Mouse (Mus musculus) myocyte (in vitro differentiated cells): ENCODE results near the gene Prg2. TPM values are rescaled to one million over a fixed set of nuclear protein-coding genes. Genes with fewer than 3 reads are reported as not detected.

ENCODE experiments used
- H3K27me3 ChIP-seq: one replicate; pipeline ENCODE4 v1.6.1; 2011; ENCODE audit not compliant: control insufficient read depth, insufficient read depth, insufficient read length
- H3K36me3 ChIP-seq: one replicate; pipeline ENCODE4 v1.6.1; 2011; ENCODE audit not compliant: control insufficient read depth, insufficient read depth
- H3K4me2 ChIP-seq: one replicate; pipeline ENCODE4 v1.6.1; 2011; ENCODE audit warnings: low read depth, control low read depth
- H3K4me3 ChIP-seq: one replicate; pipeline ENCODE4 v1.5.1; 2011; ENCODE audit warnings: mild to moderate bottlenecking, control low read depth, moderate library complexity
- H3K79me2 ChIP-seq: one replicate; pipeline ENCODE4 v1.6.1; 2011; ENCODE audit not compliant: control insufficient read depth, insufficient read depth
- H3ac ChIP-seq: one replicate; pipeline ENCODE4 v1.6.1; 2011; ENCODE audit not compliant: control insufficient read depth, insufficient read length
- CEBPB ChIP-seq: IDR thresholded peaks from 2 replicates; pipeline ENCODE4 v1.6.1; 2011; ENCODE audit warnings: mild to moderate bottlenecking, moderate library complexity; ENCODE audit not compliant: poor library complexity, insufficient read depth, severe bottlenecking
- E2F4 ChIP-seq: IDR thresholded peaks from one replicate; pipeline ENCODE4 v1.6.1; 2011; ENCODE audit warnings: mild to moderate bottlenecking, control low read depth, moderate library complexity; ENCODE audit not compliant: insufficient read depth
- MAX ChIP-seq: IDR thresholded peaks from one replicate; pipeline ENCODE4 v1.6.1; 2011; ENCODE audit warnings: low read depth, mild to moderate bottlenecking, control low read depth
- MYOD1 ChIP-seq, 3 experiments: IDR thresholded peaks; one replicate each; pipeline ENCODE4 v1.6.1; 2011; ENCODE audit warnings: control low read depth in 2 of 3, low read depth in 2 of 3, mild to moderate bottlenecking in 2 of 3, moderate library complexity in 1 of 3; ENCODE audit not compliant: insufficient read length in 2 of 3, control insufficient read depth in 1 of 3
- MYOG ChIP-seq, 3 experiments: IDR thresholded peaks; one replicate each; pipeline ENCODE4 v1.6.1; 2011; ENCODE audit warnings: control low read depth in 2 of 3, low read depth in 2 of 3, mild to moderate bottlenecking in 2 of 3; ENCODE audit not compliant: insufficient read length in 2 of 3, control insufficient read depth in 1 of 3, insufficient read depth in 1 of 3
- POLR2A ChIP-seq: IDR thresholded peaks from one replicate; pipeline ENCODE4 v1.6.1; 2011; ENCODE audit warnings: low read depth, mild to moderate bottlenecking, control low read depth, moderate library complexity; ENCODE audit not compliant: insufficient read length
- POLR2AphosphoS2 ChIP-seq: IDR thresholded peaks from one replicate; pipeline ENCODE4 v1.6.1; 2011; ENCODE audit warnings: low read depth, control low read depth; ENCODE audit not compliant: insufficient read length
- REST ChIP-seq: IDR thresholded peaks from one replicate; pipeline ENCODE4 v1.6.1; 2011; ENCODE audit warnings: mild to moderate bottlenecking, control low read depth, moderate library complexity; ENCODE audit not compliant: insufficient read depth, insufficient read length
- SRF ChIP-seq: IDR thresholded peaks from one replicate; pipeline ENCODE4 v1.6.1; 2011; ENCODE audit warnings: low read depth; ENCODE audit not compliant: control insufficient read depth, insufficient read length
- TCF12 ChIP-seq: IDR thresholded peaks from one replicate; pipeline ENCODE4 v1.6.1; 2011; ENCODE audit warnings: mild to moderate bottlenecking, control low read depth; ENCODE audit not compliant: poor library complexity, insufficient read depth, severe bottlenecking
- TCF3 ChIP-seq: IDR thresholded peaks from one replicate; pipeline ENCODE4 v1.6.1; 2011; ENCODE audit warnings: low read depth, control low read depth; ENCODE audit not compliant: insufficient read length
- USF1 ChIP-seq: IDR thresholded peaks from one replicate; pipeline ENCODE4 v1.6.1; 2011; ENCODE audit warnings: low read depth, mild to moderate bottlenecking, control low read depth, moderate library complexity
- polyA plus RNA-seq: library from polyadenylated mRNA; unstranded; fragments of >200 nt; fragmentation: generic; extraction: Trizol; gene quantifications from one replicate; pipeline ENCODE4 v1.2.1, GENCODE M21; 2012; ENCODE audit warnings: missing spikeins

The Prg2 gene
- polyA plus RNA-seq, 1 experiment: not detected

GRCm38 (mm10) chr2:84948721-84949120, 31.5 kb upstream of the Prg2 start:
- no peaks in the 10 kb centered on the region for H3K36me3 ChIP-seq
- TF ChIP-seq TCF12 (no peak), E2F4 (no peak), POLR2AphosphoS2 (no peak), MYOD1 (IDR thresholded peaks at IDR 0.05; ENCODE audit: control insufficient read depth in 1 of 3, insufficient read length in 2 of 3, low read depth in 2 of 3) (no peak)
- no peak overlapping the region for H3ac ChIP-seq
- no peaks in the 10 kb centered on the region for H3K27me3 ChIP-seq
- no peaks in the 10 kb centered on the region for H3K79me2 ChIP-seq
- no peak overlapping the region for H3K4me2 ChIP-seq
- no peak overlapping the region for H3K4me3 ChIP-seq

DNA sequence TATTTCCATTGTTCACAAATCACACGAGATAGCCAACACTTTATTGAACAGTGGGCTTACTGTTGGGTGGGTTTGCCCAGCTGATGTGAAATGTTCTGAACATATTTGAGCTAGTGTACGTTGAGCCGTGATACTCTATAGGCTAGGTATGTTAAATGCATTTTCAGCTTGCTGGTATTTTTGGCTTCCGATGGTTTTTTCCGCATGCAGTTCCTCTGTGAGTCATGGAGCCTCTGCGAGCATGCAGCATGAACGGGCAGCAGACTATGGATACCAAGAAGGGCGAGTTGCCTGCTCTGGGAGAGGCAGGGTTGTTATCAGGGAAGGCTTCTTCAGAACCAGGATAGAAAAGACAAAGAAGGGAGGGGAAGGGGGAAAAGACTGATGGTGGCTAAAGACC, 29.2 kb upstream of the Prg2 start:
- H3ac ChIP-seq: no peak overlapping the region
- no peaks in the 10 kb centered on the region for H3K36me3 ChIP-seq
- no peak overlapping the region for H3K4me3 ChIP-seq
- H3K79me2 ChIP-seq: no peaks in the 10 kb centered on the region
- H3K4me2 ChIP-seq: no peak overlapping the region
- no peak for TF ChIP-seq SRF
- no peak for TF ChIP-seq E2F4
- TF ChIP-seq MYOG (IDR thresholded peaks at IDR 0.05; ENCODE audit: control insufficient read depth in 1 of 3, insufficient read depth in 1 of 3, insufficient read length in 2 of 3, low read depth in 2 of 3): no peak
- TF ChIP-seq TCF12: no peak
- TF ChIP-seq POLR2AphosphoS2: no peak
- no peak for TF ChIP-seq TCF3
- no peak for TF ChIP-seq REST
- TF ChIP-seq POLR2A: no peak
- no peak for TF ChIP-seq MAX
- TF ChIP-seq USF1: no peak
- TF ChIP-seq CEBPB: no peak
- TF ChIP-seq MYOD1 (IDR thresholded peaks at IDR 0.05; ENCODE audit: control insufficient read depth in 1 of 3, insufficient read length in 2 of 3, low read depth in 2 of 3): no peak
- H3K27me3 ChIP-seq: no peaks in the 10 kb centered on the region

GRCm38 (mm10) chr2:84952251-84952650, 28.0 kb upstream of the Prg2 start:
- no peak overlapping the region for H3K4me2 ChIP-seq
- H3ac ChIP-seq: no peak overlapping the region
- H3K4me3 ChIP-seq: no peak overlapping the region
- H3K36me3 ChIP-seq: no peaks in the 10 kb centered on the region
- H3K79me2 ChIP-seq: no peaks in the 10 kb centered on the region
- no peaks in the 10 kb centered on the region for H3K27me3 ChIP-seq
- no peak for TF ChIP-seq TCF12
- no peak for TF ChIP-seq MAX
- no peak for TF ChIP-seq POLR2A
- no peak for TF ChIP-seq REST
- TF ChIP-seq USF1: no peak
- TF ChIP-seq MYOD1 (IDR thresholded peaks at IDR 0.05; ENCODE audit: control insufficient read depth in 1 of 3, insufficient read length in 2 of 3, low read depth in 2 of 3): no peak
- no peak for TF ChIP-seq MYOG (IDR thresholded peaks at IDR 0.05; ENCODE audit: control insufficient read depth in 1 of 3, insufficient read depth in 1 of 3, insufficient read length in 2 of 3, low read depth in 2 of 3)

GRCm38 (mm10) chr2:84952693-84953092, 27.6 kb upstream of the Prg2 start:
- no peak for TF ChIP-seq MYOG (IDR thresholded peaks at IDR 0.05; ENCODE audit: control insufficient read depth in 1 of 3, insufficient read depth in 1 of 3, insufficient read length in 2 of 3, low read depth in 2 of 3)
- TF ChIP-seq CEBPB: no peak
- TF ChIP-seq POLR2AphosphoS2: no peak
- no peak for TF ChIP-seq MYOD1 (IDR thresholded peaks at IDR 0.05; ENCODE audit: control insufficient read depth in 1 of 3, insufficient read length in 2 of 3, low read depth in 2 of 3)
- no peak for TF ChIP-seq E2F4
- TF ChIP-seq REST: no peak
- TF ChIP-seq MAX: no peak

DNA sequence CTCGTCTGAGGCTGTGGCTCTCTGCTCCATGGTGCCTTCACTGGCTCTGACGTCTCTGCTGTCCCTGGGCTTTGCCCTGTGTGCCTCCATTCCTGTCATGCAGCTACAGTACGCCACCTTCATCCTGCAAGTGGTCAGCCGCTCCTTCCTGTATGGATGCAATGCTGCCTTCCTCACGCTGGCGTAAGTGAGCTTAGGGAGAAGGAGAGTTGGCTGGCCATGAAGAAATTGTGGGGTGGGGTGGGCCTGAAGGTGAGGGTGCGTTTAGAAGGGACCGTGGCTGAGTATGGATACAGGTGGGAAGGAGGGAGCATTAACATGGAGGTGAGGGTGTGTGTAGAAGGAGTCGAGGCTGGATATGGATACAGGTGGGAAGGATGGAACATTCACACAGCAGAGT, 24.8 kb upstream of the Prg2 start:
- no peaks in the 10 kb centered on the region for H3K79me2 ChIP-seq
- no peak overlapping the region for H3K4me2 ChIP-seq
- no peak overlapping the region for H3K4me3 ChIP-seq
- H3K36me3 ChIP-seq: no peaks in the 10 kb centered on the region
- TF ChIP-seq CEBPB (no peak), E2F4 (no peak), POLR2AphosphoS2 (no peak), USF1 (no peak), TCF12 (no peak), MYOG (IDR thresholded peaks at IDR 0.05; ENCODE audit: control insufficient read depth in 1 of 3, insufficient read depth in 1 of 3, insufficient read length in 2 of 3, low read depth in 2 of 3) (no peak), SRF (no peak), TCF3 (no peak), REST (no peak), POLR2A (no peak), MYOD1 (IDR thresholded peaks at IDR 0.05; ENCODE audit: control insufficient read depth in 1 of 3, insufficient read length in 2 of 3, low read depth in 2 of 3) (no peak), MAX (no peak)
- H3K27me3 ChIP-seq: no peaks in the 10 kb centered on the region
- no peak overlapping the region for H3ac ChIP-seq

More at GRCm38 (mm10) chr2:84952693-84953092, 27.6 kb upstream of the Prg2 start:
- Histone ChIP-seq H3K36me3 (no peaks in the 10 kb centered on the region), H3K4me2 (no peak overlapping the region), H3K4me3 (no peak overlapping the region), H3ac (no peak overlapping the region), H3K27me3 (no peaks in the 10 kb centered on the region), H3K79me2 (no peaks in the 10 kb centered on the region)
